Mouse (Mus musculus): ENCODE measurements around the gene Nr1h2.
A peak's percentile ranks its signal among the peaks of the same experiment; 100 is the strongest.

Gene Nr1h2

GRCm38 (mm10) chr7:44553826-44554225 is at the start of gene Nr1h2:
TSS of gene Nr1h2 (minus strand) at chr7:44553951.
- DNase-seq (ENCODE audit: low spot score in 2 of 2): peak; percentile 94 to 96

- no peak for DNase-seq (ENCODE audit: low spot score in 2 of 2)
Observed at GRCm38 (mm10) chr7:44603186-44603855, 49.6 kb upstream of the Nr1h2 start.

GRCm38 (mm10) chr7:44602443-44602842 is 48.7 kb upstream of the Nr1h2 start:
- peak; percentile 77 to 84 for DNase-seq (ENCODE audit: low spot score in 2 of 2)

- DNase-seq (ENCODE audit: low spot score in 2 of 2): no peak
Observed at GRCm38 (mm10) chr7:44601646-44602045, 47.9 kb upstream of the Nr1h2 start.

- no peak for DNase-seq (ENCODE audit: low spot score in 2 of 2)
Observed at GRCm38 (mm10) chr7:44600691-44601262, 47.0 kb upstream of the Nr1h2 start.

GRCm38 (mm10) chr7:44598336-44598735 is 44.6 kb upstream of the Nr1h2 start:
- DNase-seq (ENCODE audit: low spot score in 2 of 2): no peak

GRCm38 (mm10) chr7:44597666-44598065 is 43.9 kb upstream of the Nr1h2 start:
- no peak for DNase-seq (ENCODE audit: low spot score in 2 of 2)

- no peak for DNase-seq (ENCODE audit: low spot score in 2 of 2)
Observed at GRCm38 (mm10) chr7:44596996-44597538, 43.3 kb upstream of the Nr1h2 start.

GRCm38 (mm10) chr7:44596051-44596450 is 42.3 kb upstream of the Nr1h2 start:
- DNase-seq (ENCODE audit: low spot score in 2 of 2): no peak

- no peak for DNase-seq (ENCODE audit: low spot score in 2 of 2)
Observed at GRCm38 (mm10) chr7:44595131-44595561, 41.4 kb upstream of the Nr1h2 start.

GRCm38 (mm10) chr7:44594291-44594690 is 40.5 kb upstream of the Nr1h2 start:
- peak in 1 of 2 experiments; percentile 60 for DNase-seq (ENCODE audit: low spot score in 2 of 2)

GRCm38 (mm10) chr7:44593775-44594174 is 40.0 kb upstream of the Nr1h2 start:
- DNase-seq (ENCODE audit: low spot score in 2 of 2): peak; percentile 87 to 91

- DNase-seq (ENCODE audit: low spot score in 2 of 2): no peak
Observed at GRCm38 (mm10) chr7:44593051-44593450, 39.3 kb upstream of the Nr1h2 start.

- no peak for DNase-seq (ENCODE audit: low spot score in 2 of 2)
Observed at GRCm38 (mm10) chr7:44591348-44592116, 37.8 kb upstream of the Nr1h2 start.

- peak; percentile 91 to 94 for DNase-seq (ENCODE audit: low spot score in 2 of 2)
Observed at GRCm38 (mm10) chr7:44590402-44591347, 36.9 kb upstream of the Nr1h2 start, which contains the start of gene Kcnc3. TSS of gene Kcnc3 (plus strand) at chr7:44590664.

GRCm38 (mm10) chr7:44589946-44590345 is 36.2 kb upstream of the Nr1h2 start:
- peak in 1 of 2 experiments; percentile 36 for DNase-seq (ENCODE audit: low spot score in 2 of 2)

- peak; percentile 74 to 75 for DNase-seq (ENCODE audit: low spot score in 2 of 2)
Observed at GRCm38 (mm10) chr7:44589149-44589548, 35.4 kb upstream of the Nr1h2 start.

GRCm38 (mm10) chr7:44588338-44588737 is 34.6 kb upstream of the Nr1h2 start:
- peak in 1 of 2 experiments; percentile 19 for DNase-seq (ENCODE audit: low spot score in 2 of 2)

GRCm38 (mm10) chr7:44587676-44588075 is 33.9 kb upstream of the Nr1h2 start:
- no peak for DNase-seq (ENCODE audit: low spot score in 2 of 2)

- peak; percentile 83 to 88 for DNase-seq (ENCODE audit: low spot score in 2 of 2)
Observed at GRCm38 (mm10) chr7:44586930-44587329, 33.2 kb upstream of the Nr1h2 start.

- DNase-seq (ENCODE audit: low spot score in 2 of 2): peak; percentile 79 to 85
Observed at GRCm38 (mm10) chr7:44586518-44586917, 32.8 kb upstream of the Nr1h2 start.

Data from frontal cortex, postnatal 36 days (tissue).